Mouse (Mus musculus) liver (tissue): ENCODE data around the gene Klk11.

Source experiments
- DNase-seq: peaks from one replicate; pipeline ENCODE4 v3.0.0-alpha.2; 2020; ENCODE audit warnings: mixed read lengths

Gene Klk11

DNA sequence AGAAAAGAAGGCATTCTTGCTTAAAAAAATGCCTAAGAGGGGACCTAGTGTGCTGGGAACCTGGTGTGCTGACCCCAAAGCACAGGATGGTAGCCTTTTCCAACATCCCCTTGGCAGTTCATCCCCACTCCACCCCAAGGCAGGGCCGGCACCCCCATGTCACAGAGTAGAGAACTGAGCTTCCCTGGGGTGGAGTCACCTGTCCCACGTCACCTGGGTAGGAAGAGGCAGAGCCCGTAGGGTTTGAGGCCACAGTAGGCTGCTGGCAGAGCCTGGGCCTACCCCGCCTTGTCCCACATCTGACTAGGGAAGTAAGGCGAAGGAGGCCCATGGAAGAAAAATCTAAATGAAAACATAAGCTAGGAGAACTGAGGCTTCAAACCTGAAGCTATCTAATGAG is at the start of gene Klk11:
Klk11 (plus strand) TSS at position 241 of the 400 bp plus-strand sequence.
- no peak for DNase-seq

GRCm38 (mm10) chr7:43747788-43748187 is 26.6 kb upstream of the Klk11 start:
- DNase-seq = no peak

DNA sequence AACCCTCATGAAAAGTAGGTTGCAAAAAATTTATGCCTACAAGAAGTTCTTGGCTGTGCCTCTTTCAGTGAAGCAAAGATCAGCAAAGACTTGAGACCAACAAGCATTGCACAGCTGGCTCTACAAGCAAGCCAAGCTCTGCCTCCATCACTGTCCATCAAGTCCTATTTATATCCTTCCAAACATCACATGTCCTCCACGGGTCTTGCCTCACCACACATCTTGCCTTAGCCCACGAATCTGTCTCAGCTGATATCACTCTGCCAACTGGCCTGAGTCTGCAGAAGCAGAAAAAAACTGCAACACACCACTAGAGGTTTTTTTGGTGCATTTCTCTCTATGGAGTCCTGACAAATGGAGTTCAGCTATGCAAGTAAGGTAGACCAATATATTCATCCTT is 21.6 kb upstream of the Klk11 start:
- DNase-seq = no peak

GRCm38 (mm10) chr7:43766484-43766883 is 7.9 kb upstream of the Klk11 start:
- DNase-seq = no peak

DNA sequence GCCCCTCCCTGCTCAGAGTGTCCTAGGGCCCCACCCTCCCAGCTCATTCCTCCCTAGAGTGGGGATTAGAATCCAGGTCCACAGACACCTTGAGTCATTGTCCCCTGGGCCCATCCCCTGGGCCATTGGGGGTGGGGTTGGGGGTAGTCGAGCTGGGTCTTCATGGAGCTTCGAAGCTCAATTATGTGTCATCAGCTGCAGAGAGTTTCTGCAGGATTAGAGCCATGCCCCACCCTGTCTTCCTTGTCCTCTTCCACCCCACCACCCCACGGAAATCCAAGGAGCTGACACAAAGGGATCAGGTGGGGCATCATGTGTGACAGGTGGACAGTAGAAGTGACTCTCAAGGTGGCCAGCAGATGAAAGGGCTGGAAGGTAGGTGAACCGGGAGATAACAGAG is 5.8 kb upstream of the Klk11 start, which contains the start of gene Klk12:
Klk12 (plus strand) TSS at position 301 of the 400 bp plus-strand sequence.
- DNase-seq = no peak

DNA sequence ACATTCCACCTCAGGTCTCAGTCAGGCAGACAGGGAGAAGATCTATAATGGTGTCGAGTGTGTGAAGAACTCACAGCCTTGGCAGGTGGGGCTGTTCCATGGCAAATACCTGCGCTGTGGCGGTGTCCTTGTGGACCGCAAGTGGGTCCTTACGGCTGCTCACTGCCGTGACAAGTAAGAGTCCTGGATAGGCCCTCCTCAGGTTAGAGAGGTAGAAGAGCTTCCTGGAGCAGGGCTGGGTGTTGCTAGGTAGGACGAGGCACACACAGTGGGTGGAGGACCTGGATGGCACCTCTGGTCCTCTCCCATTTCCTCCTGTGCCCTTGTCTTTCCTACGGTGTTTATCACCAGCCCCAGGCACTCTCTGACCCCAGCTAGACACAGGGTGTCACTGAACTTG is 4.8 kb upstream of the Klk11 start:
- no peak for DNase-seq

DNA sequence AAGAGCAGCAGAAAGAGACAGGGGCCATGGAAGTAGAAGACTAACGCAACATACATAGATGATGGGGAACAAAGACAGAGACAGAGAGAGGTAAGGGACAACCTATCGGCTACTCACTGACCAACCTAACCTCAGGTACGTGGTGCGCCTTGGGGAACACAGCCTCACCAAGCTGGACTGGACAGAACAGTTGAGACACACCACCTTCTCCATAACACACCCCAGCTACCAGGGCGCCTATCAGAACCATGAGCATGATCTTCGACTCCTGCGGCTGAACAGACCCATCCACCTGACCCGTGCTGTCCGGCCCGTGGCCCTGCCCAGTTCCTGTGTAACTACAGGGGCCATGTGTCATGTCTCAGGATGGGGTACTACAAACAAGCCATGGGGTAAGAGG is 3.7 kb upstream of the Klk11 start:
- DNase-seq = no peak

GRCm38 (mm10) chr7:43771916-43772315 is 2.5 kb upstream of the Klk11 start:
- no peak for DNase-seq

- no peak for DNase-seq
These were observed 1.5 kb upstream of the Klk11 start for GRCm38 (mm10) chr7:43772901-43773300.

DNA sequence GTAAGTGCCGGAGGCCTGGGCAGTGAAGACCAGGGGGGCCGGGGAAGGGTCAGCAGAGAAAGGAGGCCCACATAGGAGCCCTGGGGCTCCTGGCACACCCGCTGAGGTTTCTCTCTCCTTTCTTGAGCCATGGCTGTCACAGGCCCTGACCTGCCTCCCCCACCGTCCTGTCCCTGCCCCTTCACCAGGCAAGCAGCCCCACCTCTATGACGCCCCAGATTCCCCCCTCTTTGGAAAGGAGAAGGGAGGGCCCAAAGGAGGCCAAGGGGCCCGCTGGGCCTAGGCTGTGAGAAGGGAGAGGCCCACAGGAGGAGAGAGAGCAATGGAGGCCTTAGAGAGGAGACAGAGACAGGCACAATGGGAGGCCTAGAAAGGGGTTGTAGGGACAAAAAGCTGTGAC is 398 bp downstream of the Klk11 start:
- no peak for DNase-seq

DNA sequence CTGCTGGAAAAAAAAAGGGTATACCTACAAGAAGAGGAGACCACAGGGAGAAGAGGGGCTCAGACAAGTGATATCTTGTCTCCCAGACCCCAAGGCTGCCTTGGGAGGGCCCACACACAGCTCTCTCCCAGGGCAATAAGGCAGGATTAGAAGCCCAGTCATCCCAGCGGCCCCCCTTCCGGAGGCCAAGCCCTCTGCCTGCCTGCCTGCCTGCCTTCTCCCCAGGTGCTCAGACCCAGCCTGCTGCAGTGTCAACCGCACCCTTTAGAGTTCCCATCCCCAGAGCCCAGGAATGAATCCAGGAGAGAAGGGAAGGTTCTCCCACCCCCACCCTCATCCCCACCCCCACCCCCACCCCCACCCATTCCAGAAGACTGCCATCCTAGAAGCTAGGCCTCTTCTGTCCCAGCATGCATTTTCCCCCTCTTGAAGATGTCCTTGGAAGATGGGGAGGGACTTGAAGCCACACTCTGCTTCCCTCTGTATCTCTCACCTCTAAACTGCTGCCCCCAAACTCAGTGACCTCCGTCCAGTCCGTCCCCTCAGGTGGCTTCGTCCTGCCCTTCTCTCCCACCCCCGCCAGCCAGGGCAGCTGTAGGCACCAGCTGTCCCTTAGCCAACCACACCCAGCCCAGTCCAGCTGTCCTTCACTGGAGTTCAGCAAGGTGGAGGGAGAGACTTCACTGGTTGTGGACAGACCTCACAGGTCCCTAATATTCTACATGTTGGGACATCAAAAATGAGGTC is 1.1 kb downstream of the Klk11 start:
- DNase-seq = no peak

DNA sequence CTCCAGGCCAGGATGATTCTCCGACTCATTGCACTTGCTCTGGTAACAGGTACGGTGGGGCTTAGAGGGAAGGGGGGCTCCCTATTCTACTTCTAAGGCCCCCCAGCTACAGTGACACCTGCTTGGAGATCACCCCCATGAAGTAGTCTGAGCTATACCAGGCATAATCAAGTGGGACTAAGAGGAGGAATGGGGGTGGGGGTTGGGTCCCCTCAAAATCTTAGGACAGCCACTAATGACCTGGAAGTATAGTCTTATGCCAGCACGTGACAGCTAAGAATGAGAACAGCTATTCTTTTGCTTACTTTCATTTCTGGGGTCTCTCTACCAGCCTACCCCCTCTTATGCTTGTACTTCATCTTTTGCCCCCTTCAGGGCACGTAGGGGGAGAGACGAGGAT is 2.1 kb downstream of the Klk11 start:
- DNase-seq = no peak

GRCm38 (mm10) chr7:43777423-43777822 is 3.0 kb downstream of the Klk11 start:
- no peak for DNase-seq

DNA sequence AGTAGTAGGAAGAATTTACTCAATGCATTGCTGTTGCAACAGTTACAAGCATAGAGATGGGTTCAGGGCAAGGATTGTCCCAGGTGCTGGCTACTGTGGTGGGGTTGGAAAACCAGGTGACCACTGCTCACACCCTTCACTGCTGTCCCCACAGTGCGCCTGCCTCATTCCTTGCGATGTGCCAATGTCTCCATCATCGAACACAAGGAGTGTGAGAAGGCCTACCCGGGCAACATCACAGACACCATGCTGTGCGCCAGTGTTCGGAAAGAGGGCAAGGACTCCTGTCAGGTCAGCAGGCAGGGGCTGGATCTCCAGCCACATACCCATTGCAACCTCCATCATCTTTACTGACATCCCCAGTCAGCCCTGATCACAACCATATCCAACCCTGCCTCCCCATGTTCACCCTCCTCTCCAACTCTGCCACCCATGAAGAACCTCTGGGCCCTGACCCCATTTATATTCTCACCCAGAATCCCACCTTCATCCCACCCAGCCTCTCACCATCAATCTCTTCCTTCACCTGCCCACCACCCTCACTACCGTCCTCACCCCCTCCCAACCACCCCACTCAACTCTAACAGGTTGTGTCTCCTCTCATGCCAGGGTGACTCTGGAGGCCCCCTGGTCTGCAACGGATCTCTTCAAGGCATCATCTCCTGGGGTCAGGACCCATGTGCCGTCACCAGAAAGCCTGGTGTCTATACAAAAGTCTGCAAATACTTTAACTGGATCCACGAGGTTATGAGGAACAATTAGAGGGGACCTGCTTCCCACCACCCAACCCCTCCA is 4.0 kb downstream of the Klk11 start:
- no peak for DNase-seq

GRCm38 (mm10) chr7:43780241-43780640 is 5.8 kb downstream of the Klk11 start:
- DNase-seq = no peak

- no peak for DNase-seq
These were observed 6.3 kb downstream of the Klk11 start, which contains the start of gene Klk10 for GRCm38 (mm10) chr7:43780746-43781145. Gene Klk10 (plus strand): TSS chr7:43781035.

DNA sequence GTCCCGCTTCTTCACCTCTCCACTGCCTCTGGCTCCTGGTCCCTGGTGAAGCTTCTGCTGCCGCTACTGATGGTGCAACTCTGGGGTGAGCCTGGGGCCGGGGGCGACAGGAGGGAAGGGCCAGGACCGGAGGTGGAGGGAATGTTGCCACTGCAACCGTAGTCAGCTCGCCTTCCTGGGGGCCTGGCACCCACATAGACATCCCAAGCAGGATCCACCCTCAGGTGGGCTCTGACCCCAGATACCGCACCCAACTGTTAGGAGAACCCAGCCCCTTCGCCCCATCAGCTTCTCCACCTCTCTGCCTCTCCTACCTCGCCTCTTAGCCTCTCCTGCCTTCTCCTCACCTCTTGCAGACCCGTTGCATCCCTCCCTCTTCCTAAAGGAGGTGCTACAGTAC is 7.1 kb downstream of the Klk11 start:
- no peak for DNase-seq

DNA sequence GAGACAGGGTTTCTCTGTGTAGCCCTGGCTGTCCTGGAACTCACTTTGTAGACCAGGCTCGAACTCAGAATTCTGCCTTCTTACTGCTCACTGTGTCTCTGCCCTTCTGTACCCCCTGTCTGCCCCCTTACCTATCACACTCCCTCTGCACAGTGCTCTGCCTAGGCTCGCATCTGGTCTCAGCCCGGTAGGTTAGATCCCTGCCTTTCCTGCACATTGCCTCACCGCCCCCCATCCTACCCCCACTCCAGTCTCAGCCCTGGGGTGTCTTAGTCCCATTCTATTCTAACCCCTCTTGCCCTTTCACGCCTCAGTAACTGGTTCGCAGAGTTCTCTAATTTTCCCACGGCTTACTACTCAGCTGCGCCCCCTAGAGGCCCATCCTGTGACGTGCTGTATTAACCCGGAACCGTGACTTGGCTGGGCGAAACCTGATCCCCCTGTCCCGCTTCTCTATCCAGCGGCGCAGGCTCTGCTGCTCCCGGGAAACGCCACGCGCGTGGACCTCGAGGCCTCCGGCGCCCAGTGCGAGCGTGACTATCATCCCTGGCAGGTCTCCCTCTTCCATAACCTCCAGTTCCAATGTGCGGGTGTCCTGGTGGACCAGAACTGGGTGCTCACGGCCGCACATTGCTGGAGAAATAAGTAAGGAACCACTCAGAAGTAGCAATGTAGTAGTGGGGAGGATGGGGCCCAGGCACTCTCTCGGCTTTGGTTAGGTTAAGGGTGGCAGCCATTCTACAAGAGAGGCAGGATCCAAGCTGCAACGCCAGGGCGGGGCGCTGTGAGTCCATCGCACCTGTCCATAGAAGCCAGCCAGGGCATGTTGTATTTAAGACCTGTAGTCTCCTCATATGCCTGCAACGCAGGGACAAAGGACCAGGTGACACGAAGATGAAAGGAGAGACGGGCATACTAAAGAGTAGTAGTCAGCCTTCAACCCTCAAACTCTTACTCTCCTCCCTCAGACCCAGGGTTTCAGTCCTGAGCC is 8.2 kb downstream of the Klk11 start:
- peak; percentile 67 for DNase-seq

- DNase-seq = no peak
These were observed 10.9 kb downstream of the Klk11 start for GRCm38 (mm10) chr7:43785286-43785685.

DNA sequence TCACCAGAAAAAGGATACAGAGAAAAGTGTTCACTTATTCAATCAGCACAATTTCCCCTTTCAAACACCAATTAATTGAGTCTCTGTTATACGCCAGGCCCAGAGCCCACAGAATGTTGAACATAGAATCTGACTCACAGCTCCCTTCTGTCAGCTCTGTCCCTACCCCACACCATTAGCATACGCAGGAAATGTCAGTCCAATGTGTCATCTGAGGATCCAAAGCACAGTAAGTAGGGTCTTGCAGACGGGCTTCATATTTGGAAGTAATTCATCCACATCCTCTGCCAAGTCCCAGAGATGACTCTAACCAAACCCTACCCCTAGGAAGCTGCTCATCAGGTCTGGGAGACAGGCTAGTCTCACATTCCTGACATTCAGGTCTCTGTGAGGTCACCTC is 13.7 kb downstream of the Klk11 start:
- no peak for DNase-seq

DNA sequence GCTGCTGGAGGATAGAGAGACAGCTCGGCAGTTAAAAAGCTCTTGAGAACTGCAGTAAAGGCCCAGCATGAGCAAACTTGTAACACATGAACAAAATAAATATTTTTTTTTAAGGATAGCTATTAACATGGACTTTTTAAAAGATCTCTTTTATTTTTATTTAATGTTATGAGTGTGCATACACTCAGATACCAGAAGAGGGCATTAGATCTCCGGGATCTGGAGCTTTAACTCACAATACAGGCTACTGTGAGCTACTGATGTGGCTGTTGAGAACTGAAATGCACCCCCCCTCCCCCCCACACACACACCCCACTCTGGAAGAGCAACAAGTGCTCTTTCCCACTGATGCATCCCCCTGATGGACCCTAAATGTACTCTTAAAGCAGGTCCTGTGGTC is 14.9 kb downstream of the Klk11 start:
- DNase-seq = no peak

- DNase-seq = no peak
These were observed 17.2 kb downstream of the Klk11 start, which contains the start of gene Klk9 for GRCm38 (mm10) chr7:43791591-43791990. Gene Klk9 (plus strand): TSS chr7:43791891.

GRCm38 (mm10) chr7:43796355-43796754 is 22.0 kb downstream of the Klk11 start:
- DNase-seq = no peak
